Mouse (Mus musculus) naive thymus-derived CD4-positive, alpha-beta T cell, adult 2 months (primary cell): ENCODE measurements around the gene Cdkn2aip.

Experiments used
- DNase-seq: peaks from one replicate; pipeline ENCODE4 v3.0.0-alpha.2; 2011; ENCODE audit warnings: low read depth

Gene Cdkn2aip

GRCm38 (mm10) chr8:47713761-47714745 is at the start of gene Cdkn2aip:
Cdkn2aip (minus strand) TSS chr8:47713932.
- DNase-seq: peak; percentile 96

GRCm38 (mm10) chr8:47763194-47763593 is 49.5 kb upstream of the Cdkn2aip start:
- DNase-seq: no peak

GRCm38 (mm10) chr8:47760685-47761084 is 47.0 kb upstream of the Cdkn2aip start:
- no peak for DNase-seq

- DNase-seq: no peak
Observed at GRCm38 (mm10) chr8:47760186-47760585, 46.5 kb upstream of the Cdkn2aip start.

GRCm38 (mm10) chr8:47753121-47753520 is 39.4 kb upstream of the Cdkn2aip start:
- DNase-seq: no peak

GRCm38 (mm10) chr8:47750096-47750495 is 36.4 kb upstream of the Cdkn2aip start:
- no peak for DNase-seq

DNA sequence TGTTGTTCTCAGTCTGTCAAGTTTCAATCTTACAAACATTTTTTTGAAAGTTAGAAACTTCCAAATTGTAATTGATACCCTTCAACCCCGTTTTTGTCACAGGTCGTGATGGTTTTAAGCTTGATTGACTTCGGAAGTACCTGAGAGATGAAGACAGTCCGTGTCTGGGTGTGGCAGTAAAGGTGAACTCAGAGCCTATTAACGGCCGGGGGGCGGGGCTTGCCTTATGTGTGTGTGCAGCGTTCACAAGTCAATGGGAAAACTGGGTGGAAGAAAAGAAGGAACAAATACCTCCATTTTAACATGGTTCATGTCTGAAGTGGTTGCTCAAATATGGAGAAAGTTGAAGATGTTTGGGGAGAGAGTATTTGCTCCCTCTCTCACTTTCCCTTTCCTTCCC is 35.8 kb upstream of the Cdkn2aip start:
- no peak for DNase-seq

DNA sequence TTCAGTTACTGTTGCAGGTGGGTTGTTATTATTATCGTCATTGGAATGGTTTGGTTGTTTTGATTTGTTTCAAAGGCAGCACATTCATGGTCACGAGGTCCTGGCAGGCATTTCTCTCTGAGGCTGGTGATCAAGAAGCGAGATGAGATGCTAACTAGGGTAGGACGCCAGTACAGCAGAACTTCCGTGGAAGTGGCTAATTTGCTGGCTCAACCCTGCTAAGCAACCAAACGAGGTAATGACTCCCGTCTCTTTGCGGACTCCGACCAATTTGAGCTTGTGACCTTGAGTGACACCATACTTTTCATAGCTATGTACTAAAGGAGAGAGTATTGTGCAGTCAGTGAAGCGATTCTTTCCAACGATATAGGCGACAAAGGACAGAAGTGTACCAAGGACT is 32.6 kb upstream of the Cdkn2aip start:
- no peak for DNase-seq

GRCm38 (mm10) chr8:47745848-47746247 is 32.1 kb upstream of the Cdkn2aip start:
- DNase-seq: no peak

GRCm38 (mm10) chr8:47744803-47745202 is 31.1 kb upstream of the Cdkn2aip start:
- DNase-seq: no peak

GRCm38 (mm10) chr8:47743419-47743818 is 29.7 kb upstream of the Cdkn2aip start:
- DNase-seq: peak; percentile 34

GRCm38 (mm10) chr8:47742992-47743391 is 29.3 kb upstream of the Cdkn2aip start:
- DNase-seq: no peak

- DNase-seq: no peak
Observed at GRCm38 (mm10) chr8:47742372-47742771, 28.6 kb upstream of the Cdkn2aip start.

DNA sequence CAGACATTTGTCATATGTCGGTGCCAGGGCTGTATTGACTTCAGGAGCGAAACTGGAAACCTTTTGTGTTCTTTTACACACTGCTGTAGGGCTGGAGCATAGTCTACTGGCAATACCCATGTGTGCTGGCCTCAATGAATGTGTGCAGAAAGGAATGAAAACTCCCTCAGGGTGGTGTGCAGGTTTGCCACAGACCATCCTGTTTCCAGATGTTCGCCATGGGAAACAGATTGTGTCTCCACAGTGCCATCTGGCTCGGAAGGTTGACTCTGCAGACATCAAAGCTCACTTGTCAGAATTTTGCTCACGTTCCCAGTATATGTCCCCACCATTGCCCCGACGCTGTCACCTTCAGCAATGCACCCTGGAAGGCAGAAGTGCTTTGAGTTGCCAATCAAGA is 23.4 kb upstream of the Cdkn2aip start:
- DNase-seq: no peak

- DNase-seq: no peak
Observed at GRCm38 (mm10) chr8:47729324-47729723, 15.6 kb upstream of the Cdkn2aip start.

GRCm38 (mm10) chr8:47726945-47727344 is 13.2 kb upstream of the Cdkn2aip start:
- DNase-seq: no peak

- no peak for DNase-seq
Observed at GRCm38 (mm10) chr8:47721609-47722008, 7.9 kb upstream of the Cdkn2aip start.

DNA sequence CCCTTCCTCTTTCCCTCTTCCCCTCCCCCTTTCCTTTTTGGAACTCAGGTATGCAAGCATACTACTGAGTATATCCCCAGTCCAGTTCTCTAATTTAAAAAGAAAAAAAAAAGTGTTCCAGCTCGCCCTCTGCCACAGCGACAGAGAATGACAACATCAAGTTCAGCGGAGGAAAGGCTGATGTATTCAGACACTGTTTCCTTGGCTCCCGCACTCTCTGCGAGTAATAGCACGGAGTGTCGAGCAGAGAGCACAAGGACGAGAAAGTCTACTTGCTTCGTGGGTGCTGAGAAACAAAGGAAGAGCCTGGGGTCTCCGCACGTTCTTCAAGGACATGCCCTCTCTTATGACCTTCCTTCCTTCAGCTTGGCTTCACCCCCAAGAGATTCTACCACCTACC is 4.9 kb upstream of the Cdkn2aip start:
- DNase-seq: no peak

GRCm38 (mm10) chr8:47713171-47713663 is 515 bp downstream of the Cdkn2aip start:
- DNase-seq: no peak

DNA sequence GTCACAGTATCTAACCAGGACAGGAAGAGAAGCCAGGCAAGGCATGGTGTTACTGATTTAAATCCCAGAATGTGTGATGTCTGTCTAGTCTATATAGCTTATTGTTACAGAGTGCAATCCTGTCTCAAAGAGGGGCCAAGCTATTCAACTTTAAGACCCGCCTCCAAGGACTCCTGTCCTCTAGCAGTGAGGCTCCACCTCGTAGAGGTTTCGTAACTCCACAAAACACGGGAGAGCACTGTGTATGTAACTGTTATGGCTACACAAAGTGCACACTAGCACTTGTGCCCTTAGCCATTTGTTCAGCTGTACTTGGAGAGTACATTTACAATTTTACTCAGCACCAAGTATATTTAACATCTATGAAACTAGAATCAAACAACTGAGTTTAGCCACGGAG is 5.6 kb downstream of the Cdkn2aip start:
- no peak for DNase-seq

DNA sequence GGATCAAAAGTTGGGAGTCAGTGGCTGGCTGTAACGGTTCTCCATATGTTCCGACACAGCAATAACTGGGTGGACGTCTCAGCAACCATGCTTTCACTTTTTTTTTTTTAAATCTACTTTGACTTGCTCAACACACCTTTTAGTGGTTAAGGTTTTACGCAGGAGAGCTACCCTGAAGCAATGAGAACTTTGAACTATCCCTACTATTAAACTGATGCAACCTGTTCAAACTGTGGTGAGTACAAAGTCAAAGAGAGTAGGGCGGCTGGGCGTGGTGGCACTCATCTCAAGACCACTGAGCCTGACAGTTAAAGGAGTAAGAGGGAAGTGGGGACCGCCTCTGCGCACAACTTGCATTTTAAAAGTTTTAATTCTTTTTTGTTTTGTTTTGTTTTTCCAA is 7.0 kb downstream of the Cdkn2aip start:
- no peak for DNase-seq

- DNase-seq: no peak
Observed at GRCm38 (mm10) chr8:47702333-47702732, 11.4 kb downstream of the Cdkn2aip start.

DNA sequence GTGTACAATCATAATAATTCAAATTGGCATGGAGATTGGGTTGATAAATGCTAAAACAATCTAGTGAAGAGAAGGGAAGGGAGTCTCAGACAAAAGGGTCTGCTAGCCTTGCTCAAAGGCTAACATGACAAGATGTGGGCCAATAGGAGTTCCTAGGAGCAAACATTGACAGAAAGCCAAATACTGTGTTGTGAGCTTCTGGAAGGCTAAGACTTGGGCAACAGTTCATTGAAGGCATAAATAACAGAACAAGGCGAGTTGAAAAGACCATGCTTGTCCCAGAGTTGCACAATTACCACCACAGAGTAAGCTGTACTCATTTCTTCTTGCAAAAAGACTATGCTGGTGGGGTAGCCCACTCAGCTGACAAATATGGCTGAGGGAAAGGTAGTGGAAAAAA is 16.0 kb downstream of the Cdkn2aip start:
- no peak for DNase-seq
